ENCODE assay signal across 27 mouse cellular contexts in genomic region chr19:5451766-5452165, GRCm38 (mm10). TPM values are rescaled to one million over a fixed set of nuclear protein-coding genes. Genes with fewer than 3 reads are reported as not detected.
DNase-seq lines count a peak whose midpoint lies in the region; ATAC-seq and TF ChIP-seq lines count a peak whose summit lies in the region.
"Had no signal": no experiment of that assay in that cellular context is flagged by ENCODE, and none has a peak within 500 bp of the region (broad histone marks: within the 10 kb centered on the region; RNA-seq: fewer than 3 reads in every experiment).

No protein-coding gene starts in this region.

- no peak for TF ChIP-seq POLR2A in cerebellum, adult 2 months (IDR thresholded peaks at IDR 0.05; ENCODE audit: borderline replicate concordance, insufficient read depth, low read length)

- peaks cover 6% of the 10 kb centered on the region; the same call in 1 of the 2 replicates for H3K36me3 ChIP-seq in intestine, postnatal 0 days (ENCODE audit: control insufficient read depth, insufficient read depth)
- no peaks in the 10 kb centered on the region; the same call in 1 of the 2 replicates for H3K36me3 ChIP-seq in intestine, embryonic 16.5 days (ENCODE audit: control insufficient read depth, insufficient read depth, low read length)
- peaks cover 10% of the 10 kb centered on the region for H3K36me3 ChIP-seq in lung, embryonic 14.5 days (ENCODE audit: insufficient read depth)
- H3K36me3 ChIP-seq in liver, embryonic 11.5 days (ENCODE audit: control insufficient read depth, insufficient read depth, low read length): 0 out of 2 replicates have a peak, but pooled peaks cover 2% of the 10 kb centered on the region

- DNase-seq in cerebellum, adult 2 months: no peak
- no peak for DNase-seq in cerebellum, postnatal 10 days
- no peak for DNase-seq in lung, embryonic 14.5 days
- DNase-seq in lung, postnatal 25 days (ENCODE audit: low spot score): no peak
- DNase-seq in 416B (ENCODE audit: low read depth): peak; percentile 56
- DNase-seq in liver, embryonic 11.5 days (ENCODE audit: low spot score): no peak
- DNase-seq: adrenal gland, adult 2 months; adrenal gland, postnatal 14 days; cerebellum, adult 11 months; cerebellum, adult 8-10 months; cerebellum, postnatal 14 days; gastrocnemius, postnatal 10 days; gastrocnemius, postnatal 36 days; heart, postnatal 36 days had no signal

- ATAC-seq in intestine, postnatal 0 days: no peak
- ATAC-seq in intestine, embryonic 16.5 days: no peak
- ATAC-seq in lung, embryonic 14.5 days (ENCODE audit: insufficient read depth): no peak
- no peak for ATAC-seq in liver, embryonic 11.5 days (replicated peaks; ENCODE audit: low FRiP score)
- ATAC-seq: forebrain, embryonic 13.5 days; forebrain, embryonic 16.5 days had no signal

- H3K9me3 ChIP-seq in intestine, postnatal 0 days (ENCODE audit: control insufficient read depth): no peaks in the 10 kb centered on the region
- no peaks in the 10 kb centered on the region for H3K9me3 ChIP-seq in intestine, embryonic 16.5 days (ENCODE audit: control insufficient read depth, low read length)
- H3K9me3 ChIP-seq in lung, embryonic 14.5 days (ENCODE audit: low read depth, low read length): no peaks in the 10 kb centered on the region
- H3K9me3 ChIP-seq in liver, embryonic 11.5 days (ENCODE audit: control insufficient read depth, low read length): no peaks in the 10 kb centered on the region
- H3K9me3 ChIP-seq: forebrain, embryonic 13.5 days; G1E had no signal

- H3K9ac ChIP-seq in intestine, postnatal 0 days (ENCODE audit: low read depth, low read length): no peak overlapping the region
- H3K9ac ChIP-seq in intestine, embryonic 16.5 days (ENCODE audit: low read depth, low read length): no peak overlapping the region
- H3K9ac ChIP-seq in lung, embryonic 14.5 days: no peak overlapping the region
- no peak overlapping the region for H3K9ac ChIP-seq in liver, embryonic 11.5 days (ENCODE audit: low read depth, low read length)
- H3K9ac ChIP-seq: forebrain, embryonic 13.5 days; hindbrain, embryonic 14.5 days had no signal

- 0 out of 2 replicates have a peak, but pooled peaks have one; percentile 5 for TF ChIP-seq CTCF in cerebellum, adult 2 months (IDR thresholded peaks at IDR 0.05; ENCODE audit: borderline replicate concordance, insufficient read depth, low read depth, low read length)
- TF ChIP-seq CTCF in intestine, postnatal 0 days (IDR thresholded peaks at IDR 0.05; ENCODE audit: low read depth): peak; percentile 16; the same call in 1 of the 2 replicates
- TF ChIP-seq CTCF in lung, embryonic 14.5 days (IDR thresholded peaks at IDR 0.05; ENCODE audit: low read depth): 0 out of 2 replicates have a peak, but pooled peaks have one; percentile 11

- H3K4me2 ChIP-seq in intestine, postnatal 0 days (replicated peaks; ENCODE audit: low read depth): no peak overlapping the region
- H3K4me2 ChIP-seq in intestine, embryonic 16.5 days (ENCODE audit: low read depth, low read length): no peak overlapping the region
- H3K4me2 ChIP-seq in lung, embryonic 14.5 days: no peak overlapping the region
- no peak overlapping the region for H3K4me2 ChIP-seq in liver, embryonic 11.5 days
- H3K4me2 ChIP-seq: forebrain, embryonic 13.5 days; heart, embryonic 11.5 days; hindbrain, embryonic 14.5 days had no signal

- H3K4me1 ChIP-seq in cerebellum, adult 2 months (ENCODE audit: control insufficient read depth, insufficient read depth, low read length): peaks cover 7% of the 10 kb centered on the region; the same call in 1 of the 2 replicates
- H3K4me1 ChIP-seq in intestine, postnatal 0 days (replicated peaks; ENCODE audit: control insufficient read depth, insufficient read depth, low read length): peaks cover 6% of the 10 kb centered on the region; the same call in 1 of the 2 replicates
- peaks cover 30% of the 10 kb centered on the region for H3K4me1 ChIP-seq in intestine, embryonic 16.5 days (ENCODE audit: control insufficient read depth, insufficient read depth, low read length)
- peaks cover 4% of the 10 kb centered on the region; the same call in 1 of the 2 replicates for H3K4me1 ChIP-seq in lung, embryonic 14.5 days (ENCODE audit: insufficient read depth)
- H3K4me1 ChIP-seq in liver, embryonic 11.5 days (replicated peaks; ENCODE audit: control insufficient read depth, insufficient read depth, low read length): peaks cover 33% of the 10 kb centered on the region

- no peak overlapping the region for H3K4me3 ChIP-seq in cerebellum, adult 2 months (replicated peaks; ENCODE audit: insufficient read depth, low read depth, low read length)
- H3K4me3 ChIP-seq in intestine, postnatal 0 days (ENCODE audit: low read depth, low read length): no peak overlapping the region
- H3K4me3 ChIP-seq in intestine, embryonic 16.5 days (ENCODE audit: low read length): no peak overlapping the region
- no peak overlapping the region for H3K4me3 ChIP-seq in lung, embryonic 14.5 days (ENCODE audit: low read depth, low read length)
- no peak overlapping the region for H3K4me3 ChIP-seq in liver, embryonic 11.5 days (ENCODE audit: low read depth, low read length)
- H3K4me3 ChIP-seq: forebrain, embryonic 10.5 days; forebrain, embryonic 13.5 days; hindbrain, embryonic 10.5 days had no signal

- H3K27me3 ChIP-seq in cerebellum, adult 2 months (ENCODE audit: control insufficient read depth, insufficient read depth, low read length): no peaks in the 10 kb centered on the region
- H3K27me3 ChIP-seq in intestine, postnatal 0 days (replicated peaks; ENCODE audit: control insufficient read depth, insufficient read depth, low read length): peaks cover 29% of the 10 kb centered on the region
- peaks cover 28% of the 10 kb centered on the region for H3K27me3 ChIP-seq in intestine, embryonic 16.5 days (replicated peaks; ENCODE audit: control insufficient read depth, insufficient read depth, low read length)
- peaks cover 42% of the 10 kb centered on the region for H3K27me3 ChIP-seq in lung, embryonic 14.5 days (ENCODE audit: insufficient read depth, low read length)
- H3K27me3 ChIP-seq in liver, embryonic 11.5 days (replicated peaks; ENCODE audit: control insufficient read depth, insufficient read depth, low read length): peaks cover 25% of the 10 kb centered on the region

- WGBS in cerebellum, adult 2 months: 72% methylated on average over 6 of the region's 6 CpGs
- 81% methylated on average over 6 of the region's 6 CpGs for WGBS in intestine, postnatal 0 days
- 80% methylated on average over 6 of the region's 6 CpGs for WGBS in intestine, embryonic 16.5 days
- 69% methylated on average over 6 of the region's 6 CpGs for WGBS in lung, embryonic 14.5 days
- 68% methylated on average over 6 of the region's 6 CpGs for WGBS in liver, embryonic 11.5 days

- no peak overlapping the region; the same call in 1 of the 2 replicates for H3K27ac ChIP-seq in cerebellum, adult 2 months (ENCODE audit: insufficient read depth, low read length)
- H3K27ac ChIP-seq in intestine, postnatal 0 days (ENCODE audit: low read depth, low read length): peak overlapping the region; percentile 35; the same call in 1 of the 2 replicates
- no peak overlapping the region for H3K27ac ChIP-seq in intestine, embryonic 16.5 days (ENCODE audit: low read length)
- H3K27ac ChIP-seq in lung, embryonic 14.5 days (ENCODE audit: low read depth): no peak overlapping the region
- no peak overlapping the region for H3K27ac ChIP-seq in liver, embryonic 11.5 days (ENCODE audit: low read depth, low read length)
- H3K27ac ChIP-seq: forebrain, embryonic 10.5 days; forebrain, embryonic 13.5 days; hindbrain, embryonic 10.5 days; hindbrain, embryonic 14.5 days had no signal

RNA-seq across cellular contexts. Expression of gene Fosl1, which starts 4.4 kb away (rescaled TPM):
- polyA plus RNA-seq in cerebellum, adult 2 months (2012; rRNA removed): not detected in 2 replicates
- polyA plus RNA-seq in intestine, postnatal 0 days (2015; fragmentation: Nextera tagmentation; extraction: Ambion mirVana): not detected in 2 replicates
- polyA plus RNA-seq in intestine, embryonic 16.5 days (2015; fragmentation: Nextera tagmentation; extraction: Ambion mirVana): not detected in 2 replicates
- polyA plus RNA-seq in lung, embryonic 14.5 days (2014; fragmentation: Nextera tagmentation; extraction: Ambion mirVana): not detected in 2 replicates
- polyA plus RNA-seq in liver, embryonic 11.5 days (2014; fragmentation: Nextera tagmentation; extraction: Ambion mirVana): 0.52 and 0.59 TPM in 2 replicates
- polyA plus RNA-seq: embryonic facial prominence, embryonic 11.5 days; embryonic facial prominence, embryonic 14.5 days; forebrain, embryonic 10.5 days; forebrain, embryonic 13.5 days; forebrain, embryonic 16.5 days; heart, embryonic 11.5 days; heart, embryonic 14.5 days; hindbrain, embryonic 10.5 days; hindbrain, embryonic 14.5 days; intestine, embryonic 14.5 days had no signal

RNA-seq across cellular contexts. Expression of gene Ccdc85b, which starts 5.9 kb away (rescaled TPM):
- 31.0 and 32.5 TPM in 2 replicates for polyA plus RNA-seq in cerebellum, adult 2 months (2012; rRNA removed)
- 7.3 and 7.5 TPM in 2 replicates for polyA plus RNA-seq in intestine, postnatal 0 days (2015; fragmentation: Nextera tagmentation; extraction: Ambion mirVana)
- polyA plus RNA-seq in intestine, embryonic 16.5 days (2015; fragmentation: Nextera tagmentation; extraction: Ambion mirVana): 5.0 and 5.4 TPM in 2 replicates
- polyA plus RNA-seq in lung, embryonic 14.5 days (2014; fragmentation: Nextera tagmentation; extraction: Ambion mirVana): 9.0 and 10.0 TPM in 2 replicates
- polyA plus RNA-seq in liver, embryonic 11.5 days (2014; fragmentation: Nextera tagmentation; extraction: Ambion mirVana): 5.8 and 6.3 TPM in 2 replicates

RNA-seq across cellular contexts. Expression of gene Fibp, which starts 8.6 kb away (rescaled TPM):
- polyA plus RNA-seq in cerebellum, adult 2 months (2012; rRNA removed): 140 and 146 TPM in 2 replicates
- polyA plus RNA-seq in intestine, postnatal 0 days (2015; fragmentation: Nextera tagmentation; extraction: Ambion mirVana): 116 and 130 TPM in 2 replicates
- polyA plus RNA-seq in intestine, embryonic 16.5 days (2015; fragmentation: Nextera tagmentation; extraction: Ambion mirVana): 102 and 106 TPM in 2 replicates
- polyA plus RNA-seq in lung, embryonic 14.5 days (2014; fragmentation: Nextera tagmentation; extraction: Ambion mirVana): 101 and 104 TPM in 2 replicates
- polyA plus RNA-seq in liver, embryonic 11.5 days (2014; fragmentation: Nextera tagmentation; extraction: Ambion mirVana): 60.9 and 66.7 TPM in 2 replicates

RNA-seq across cellular contexts. Expression of gene Ctsw, which starts 16.5 kb away (rescaled TPM):
- 1.2 and 1.5 TPM in 2 replicates for polyA plus RNA-seq in cerebellum, adult 2 months (2012; rRNA removed)
- 0.85 and 0.92 TPM in 2 replicates for polyA plus RNA-seq in intestine, postnatal 0 days (2015; fragmentation: Nextera tagmentation; extraction: Ambion mirVana)
- polyA plus RNA-seq in intestine, embryonic 16.5 days (2015; fragmentation: Nextera tagmentation; extraction: Ambion mirVana): 1.7 and 2.8 TPM in 2 replicates
- 1.0 and 1.8 TPM in 2 replicates for polyA plus RNA-seq in lung, embryonic 14.5 days (2014; fragmentation: Nextera tagmentation; extraction: Ambion mirVana)
- 0.39 and 0.52 TPM in 2 replicates for polyA plus RNA-seq in liver, embryonic 11.5 days (2014; fragmentation: Nextera tagmentation; extraction: Ambion mirVana)
- polyA plus RNA-seq: G1E had no signal

RNA-seq across cellular contexts. Expression of gene Efemp2, which starts 22.0 kb away (rescaled TPM):
- 43.3 and 43.4 TPM in 2 replicates for polyA plus RNA-seq in cerebellum, adult 2 months (2012; rRNA removed)
- 39.4 and 40.7 TPM in 2 replicates for polyA plus RNA-seq in intestine, postnatal 0 days (2015; fragmentation: Nextera tagmentation; extraction: Ambion mirVana)
- polyA plus RNA-seq in intestine, embryonic 16.5 days (2015; fragmentation: Nextera tagmentation; extraction: Ambion mirVana): 106 and 112 TPM in 2 replicates
- polyA plus RNA-seq in lung, embryonic 14.5 days (2014; fragmentation: Nextera tagmentation; extraction: Ambion mirVana): 178 and 192 TPM in 2 replicates
- 47.8 and 55.3 TPM in 2 replicates for polyA plus RNA-seq in liver, embryonic 11.5 days (2014; fragmentation: Nextera tagmentation; extraction: Ambion mirVana)
